Mouse (Mus musculus) forebrain, embryonic 15.5 days (tissue): ENCODE results near the gene Csnk1d. TPM values are rescaled to one million over a fixed set of nuclear protein-coding genes. Genes with fewer than 3 reads are reported as not detected.

Source experiments
- ATAC-seq: fragments of 200-750 bp; cut with Nextera tagmentation; replicated peaks from 2 replicates; pipeline ENCODE4 v1.8.0; 2017; ENCODE audit warnings: mild to moderate bottlenecking, moderate TSS enrichment, moderate library complexity
- H3K27ac ChIP-seq: fragments of 300-500 bp; sonication (generic); replicated peaks from 2 replicates; pipeline ENCODE4 v1.5.1; 2015; ENCODE audit warnings: mild to moderate bottlenecking, inconsistent platforms
- H3K27me3 ChIP-seq: fragments of 300-500 bp; sonication (generic); 2 replicates; pipeline ENCODE4 v1.6.1; 2015; ENCODE audit warnings: inconsistent platforms
- H3K36me3 ChIP-seq: fragments of 300-500 bp; sonication (generic); 2 replicates; pipeline ENCODE4 v1.6.1; 2015; ENCODE audit warnings: mild to moderate bottlenecking, inconsistent platforms
- H3K4me1 ChIP-seq: fragments of 300-500 bp; sonication (generic); 2 replicates; pipeline ENCODE4 v1.6.1; 2015; ENCODE audit warnings: inconsistent platforms
- H3K4me2 ChIP-seq: fragments of 300-500 bp; sonication (generic); replicated peaks from 2 replicates; pipeline ENCODE4 v1.6.1; 2015; ENCODE audit warnings: mild to moderate bottlenecking, inconsistent platforms
- H3K4me3 ChIP-seq: fragments of 300-500 bp; sonication (generic); 2 replicates; pipeline ENCODE4 v1.5.1; 2015; ENCODE audit warnings: mild to moderate bottlenecking, inconsistent platforms
- H3K9ac ChIP-seq: fragments of 300-500 bp; sonication (generic); replicated peaks from 2 replicates; pipeline ENCODE4 v1.6.1; 2015; ENCODE audit warnings: mild to moderate bottlenecking, inconsistent platforms
- H3K9me3 ChIP-seq: fragments of 300-500 bp; sonication (generic); 2 replicates; pipeline ENCODE4 v1.6.1; 2016; ENCODE audit warnings: inconsistent platforms
- WGBS: fragments of 180-500 bp; shearing (Covaris S2); methylation state at CpG from one replicate; pipeline ENCODE4 v1.1.7; 2015; ENCODE audit warnings: mixed read lengths; 5-methylcytosine and 5-hydroxymethylcytosine counted together
- polyA plus RNA-seq: library from polyadenylated mRNA; unstranded; fragments of >200 nt; fragmentation: Nextera tagmentation; extraction: Ambion mirVana; gene quantifications from 2 replicates; pipeline ENCODE4 v1.2.1, GENCODE M21; 2015

Gene Csnk1d
- polyA plus RNA-seq, 1 experiment from 2014 or later = 157 TPM

DNA sequence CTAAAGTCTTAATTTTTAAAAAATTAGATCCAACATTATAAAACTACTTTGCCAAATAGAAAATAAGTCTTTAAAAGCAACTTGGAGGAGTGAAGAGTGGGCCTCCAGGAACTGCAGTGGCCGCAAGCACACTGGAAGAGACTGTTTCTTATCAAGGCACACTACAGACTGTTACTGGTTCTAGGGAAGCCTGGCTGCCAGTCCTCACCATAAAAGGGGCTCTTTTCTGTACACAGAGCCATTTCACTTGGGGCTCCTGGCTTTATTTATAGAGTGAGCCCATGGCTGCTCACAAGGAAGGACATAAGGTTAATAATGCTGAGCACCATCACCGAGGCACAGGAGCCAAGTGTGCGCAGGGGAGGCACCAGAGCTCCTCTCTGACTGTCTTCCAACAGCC is 68.6 kb downstream of the Csnk1d start:
- H3K27me3 ChIP-seq = no peaks in the 10 kb centered on the region
- H3K36me3 ChIP-seq = peaks cover 26% of the 10 kb centered on the region
- no peaks in the 10 kb centered on the region for H3K9me3 ChIP-seq
- H3K9ac ChIP-seq = no peak overlapping the region
- H3K27ac ChIP-seq = no peak overlapping the region
- no peak overlapping the region for H3K4me3 ChIP-seq
- H3K4me1 ChIP-seq = no peaks in the 10 kb centered on the region
- WGBS = 94% methylated on average over 3 of the region's 3 CpGs
- H3K4me2 ChIP-seq = no peak overlapping the region
- no peak for ATAC-seq

DNA sequence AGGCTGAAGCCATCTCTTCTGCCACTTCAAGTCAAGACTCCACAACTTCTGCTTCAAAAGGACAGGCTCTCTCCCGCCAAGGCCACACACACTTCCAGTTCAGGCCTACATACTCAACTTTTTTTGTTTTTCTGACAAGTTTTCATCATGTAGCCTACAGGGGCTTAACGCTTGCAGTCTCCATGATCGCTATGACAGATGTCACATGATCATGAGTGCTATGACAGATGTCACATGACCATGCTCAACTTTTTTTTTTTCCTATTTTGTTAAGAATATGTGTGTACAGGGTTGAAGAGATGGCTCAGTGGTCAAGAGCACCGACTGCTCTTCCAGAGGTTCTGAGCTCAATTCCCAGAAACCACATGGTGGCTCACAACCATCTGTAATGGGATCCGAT is 73.4 kb downstream of the Csnk1d start:
- 94% methylated on average over 5 of the region's 5 CpGs for WGBS
- Histone ChIP-seq H3K4me3 (no peak overlapping the region), H3K9me3 (no peaks in the 10 kb centered on the region), H3K27ac (no peak overlapping the region), H3K9ac (no peak overlapping the region), H3K36me3 (peaks cover 29% of the 10 kb centered on the region), H3K27me3 (no peaks in the 10 kb centered on the region), H3K4me1 (no peaks in the 10 kb centered on the region), H3K4me2 (no peak overlapping the region)
- no peak for ATAC-seq

DNA sequence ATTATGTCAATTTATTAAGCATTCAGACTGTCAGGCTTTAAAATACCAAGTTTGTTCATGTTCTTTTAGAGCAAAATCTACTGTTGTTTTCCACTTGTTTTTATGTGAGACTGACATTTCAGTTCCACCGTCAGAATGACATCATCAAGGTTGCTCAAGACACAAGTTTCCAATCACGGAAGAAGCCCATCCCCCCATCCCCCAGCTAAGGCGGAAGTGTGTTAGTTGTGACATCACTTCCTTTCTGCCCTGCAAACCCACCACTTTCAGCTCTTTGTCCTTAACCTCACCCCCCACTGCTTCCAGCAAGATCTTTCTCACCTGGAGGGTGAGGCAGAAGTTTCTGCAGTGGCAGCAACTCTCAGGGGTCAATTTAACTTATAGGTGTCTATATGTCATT is 74.7 kb downstream of the Csnk1d start:
- WGBS = 82% methylated on average over 3 of the region's 3 CpGs
- no peaks in the 10 kb centered on the region for H3K27me3 ChIP-seq
- H3K9ac ChIP-seq = no peak overlapping the region
- H3K4me3 ChIP-seq = no peak overlapping the region
- H3K4me1 ChIP-seq = no peaks in the 10 kb centered on the region
- H3K4me2 ChIP-seq = no peak overlapping the region
- H3K27ac ChIP-seq = no peak overlapping the region
- H3K36me3 ChIP-seq = peaks cover 26% of the 10 kb centered on the region
- ATAC-seq = no peak
- H3K9me3 ChIP-seq = no peaks in the 10 kb centered on the region

DNA sequence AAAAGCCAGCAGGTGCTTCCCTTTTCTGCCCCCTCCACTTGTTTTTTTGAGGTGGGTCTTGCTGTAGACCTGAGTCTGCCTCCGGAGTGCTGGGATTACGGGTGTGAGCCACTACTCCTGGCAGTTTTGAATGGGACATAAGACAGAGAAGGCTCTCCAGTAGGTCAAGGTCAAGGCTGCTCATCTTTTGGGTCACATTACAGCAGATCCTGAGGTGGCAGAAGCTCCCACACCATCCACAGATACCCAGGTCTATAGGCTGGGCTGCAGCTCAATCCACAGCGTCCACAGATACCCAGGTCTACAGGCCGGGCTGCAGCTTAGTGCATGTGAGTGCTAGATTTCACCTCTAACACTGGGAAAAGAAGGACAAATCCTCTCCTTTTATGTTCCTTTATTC is 77.3 kb downstream of the Csnk1d start:
- Histone ChIP-seq H3K4me2 (no peak overlapping the region), H3K36me3 (peaks cover 10% of the 10 kb centered on the region; the same call in 1 of the 2 replicates), H3K4me1 (no peaks in the 10 kb centered on the region), H3K9ac (no peak overlapping the region), H3K4me3 (no peak overlapping the region), H3K27me3 (no peaks in the 10 kb centered on the region), H3K27ac (no peak overlapping the region), H3K9me3 (no peaks in the 10 kb centered on the region)
- WGBS = 96% methylated on average over 4 of the region's 4 CpGs
- no peak for ATAC-seq

Other genes starting within 250 kb of the Csnk1d start
- 1.8 and 2.4 TPM in 2 replicates for gene Hmga1b, start 228.5 kb downstream of the Csnk1d start, polyA plus RNA-seq
- 88.5 and 94.5 TPM in 2 replicates for gene Rfng, start 207.1 kb downstream of the Csnk1d start, polyA plus RNA-seq
- 276 and 287 TPM in 2 replicates for gene Gps1, start 207.1 kb downstream of the Csnk1d start, polyA plus RNA-seq
- 50.0 and 50.1 TPM in 2 replicates for gene Dus1l, start 194.9 kb downstream of the Csnk1d start, polyA plus RNA-seq
- 78.3 and 80.6 TPM in 2 replicates for gene Fasn, start 166.8 kb downstream of the Csnk1d start, polyA plus RNA-seq
- 6.7 and 7.0 TPM in 2 replicates for gene Ccdc57, start 58.5 kb downstream of the Csnk1d start, polyA plus RNA-seq
- gene Slc16a3, start 42.9 kb downstream of the Csnk1d start, polyA plus RNA-seq = 9.1 and 9.6 TPM in 2 replicates
- not detected in 2 replicates for gene Cd7, start 48.1 kb upstream of the Csnk1d start, polyA plus RNA-seq
- gene Sectm1b, start 72.2 kb upstream of the Csnk1d start, polyA plus RNA-seq = not detected in 2 replicates
- not detected in 2 replicates for gene Sectm1a, start 89.9 kb upstream of the Csnk1d start, polyA plus RNA-seq
- not detected in 2 replicates for gene Tex19.2, start 127.3 kb upstream of the Csnk1d start, polyA plus RNA-seq
- gene Tex19.1, start 154.8 kb upstream of the Csnk1d start, polyA plus RNA-seq = not detected in 2 replicates
- 0.18 TPM in 1 of 2 replicates, not detected in the other for gene Uts2r, start 168.9 kb upstream of the Csnk1d start, polyA plus RNA-seq
- 14.3 and 17.1 TPM in 2 replicates for gene Hexdc, start 213.1 kb upstream of the Csnk1d start, polyA plus RNA-seq
- 14.4 and 16.7 TPM in 2 replicates for gene Ogfod3, start 213.4 kb upstream of the Csnk1d start, polyA plus RNA-seq
- gene Cybc1, start 238.0 kb upstream of the Csnk1d start, polyA plus RNA-seq = 40.4 and 44.3 TPM in 2 replicates
- gene Narf, start 245.9 kb upstream of the Csnk1d start, polyA plus RNA-seq = 86.4 and 106 TPM in 2 replicates